Mouse (Mus musculus): ENCODE results near the gene Upk1a. TPM values are rescaled to one million over a fixed set of nuclear protein-coding genes. Genes with fewer than 3 reads are reported as not detected.

Gene Upk1a
- polyA plus RNA-seq, 1 experiment, result 2.8 TPM

DNA sequence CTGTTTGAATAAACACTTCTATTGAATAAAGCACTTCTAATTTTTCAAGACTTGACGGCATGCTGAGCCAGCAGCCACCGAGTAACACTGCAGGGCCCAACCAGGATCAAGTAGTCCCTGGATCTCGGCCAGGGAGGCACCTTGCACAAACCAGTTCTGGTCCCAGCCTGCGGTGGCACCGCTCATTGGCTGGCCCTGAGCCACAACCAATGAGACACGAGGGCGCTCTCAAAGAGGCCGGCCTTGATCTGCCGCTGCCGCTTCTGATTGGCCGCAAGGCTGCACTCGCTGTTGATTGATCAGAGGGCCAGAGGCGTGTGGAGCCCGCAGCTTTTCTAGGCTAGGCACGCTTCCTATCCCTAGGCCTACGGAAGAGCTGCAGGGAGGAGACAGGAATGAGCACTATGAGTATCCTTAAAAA lies 12.7 kb downstream of the Upk1a start:
- Histone ChIP-seq H3K9ac (ENCODE audit: low read depth, poor library complexity, severe bottlenecking) (peak overlapping the region; percentile 45), H3K27ac (ENCODE audit: insufficient read depth, low read length) (peak overlapping the region; percentile 82), H3K36me3 (ENCODE audit: control insufficient read depth, insufficient read depth, low read length, poor library complexity, severe bottlenecking) (no peaks in the 10 kb centered on the region)

DNA sequence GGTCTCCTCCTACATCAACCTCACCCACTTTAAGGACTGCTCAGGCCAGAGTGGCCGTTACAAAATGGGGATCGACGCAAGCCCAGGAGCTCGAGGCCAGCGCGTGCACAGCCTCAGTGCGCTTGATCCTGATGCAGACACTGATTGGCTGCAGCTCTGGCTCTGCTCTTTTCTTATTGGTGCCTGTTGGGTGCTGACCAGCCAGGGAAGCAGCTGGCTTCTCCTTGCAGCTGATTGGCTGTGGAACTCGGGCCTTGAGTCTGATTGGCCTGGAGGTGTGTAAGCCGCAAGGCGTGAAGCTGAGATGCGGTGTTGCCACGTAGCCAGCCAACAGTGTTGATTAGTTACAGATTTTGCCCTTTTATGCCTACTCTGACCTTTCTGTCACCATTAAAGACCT lies 13.9 kb downstream of the Upk1a start, which contains the start of gene Zbtb32:
Gene Zbtb32 (minus strand): TSS at position 124 of the 400 bp plus-strand sequence.
- peaks cover 17% of the 10 kb centered on the region for H3K4me1 ChIP-seq (ENCODE audit: control insufficient read depth, insufficient read depth, low read length)
- H3K27me3 ChIP-seq (ENCODE audit: control insufficient read depth, insufficient read depth, low read length, poor library complexity, severe bottlenecking), result no peaks in the 10 kb centered on the region
- peak within 1 kb of the TSS; percentile 41 for H3K4me3 ChIP-seq (ENCODE audit: low read depth, low read length)
- no peaks in the 10 kb centered on the region for H3K36me3 ChIP-seq (ENCODE audit: control insufficient read depth, insufficient read depth, low read length, poor library complexity, severe bottlenecking)
- no peak for TF ChIP-seq CTCF (IDR thresholded peaks at IDR 0.05; ENCODE audit: low read depth, low read length)
- TF ChIP-seq EP300 (IDR thresholded peaks at IDR 0.05; ENCODE audit: insufficient read depth, low read depth, low read length), result no peak
- TF ChIP-seq POLR2A (IDR thresholded peaks at IDR 0.05; ENCODE audit: insufficient read depth, low read length), result no peak
- peak within 1 kb of the TSS; percentile 46 for H3K27ac ChIP-seq (ENCODE audit: insufficient read depth, low read length)
- H3K9ac ChIP-seq (ENCODE audit: low read depth, poor library complexity, severe bottlenecking), result peak within 1 kb of the TSS; percentile 45; the same call in 1 of the 2 replicates
- H3K9me3 ChIP-seq (replicated peaks; ENCODE audit: control insufficient read depth, insufficient read depth, low read length, poor library complexity, severe bottlenecking), result no peaks in the 10 kb centered on the region

More for the DNA sequence above, 12.7 kb downstream of the Upk1a start:
- peak overlapping the region; percentile 41 for H3K4me3 ChIP-seq (ENCODE audit: low read depth, low read length)
- TF ChIP-seq POLR2A (IDR thresholded peaks at IDR 0.05; ENCODE audit: insufficient read depth, low read length) (no peak), EP300 (IDR thresholded peaks at IDR 0.05; ENCODE audit: insufficient read depth, low read depth, low read length) (no peak), CTCF (IDR thresholded peaks at IDR 0.05; ENCODE audit: low read depth, low read length) (no peak)
- H3K9me3 ChIP-seq (replicated peaks; ENCODE audit: control insufficient read depth, insufficient read depth, low read length, poor library complexity, severe bottlenecking), result no peaks in the 10 kb centered on the region
- H3K4me1 ChIP-seq (ENCODE audit: control insufficient read depth, insufficient read depth, low read length), result peaks cover 16% of the 10 kb centered on the region
- H3K27me3 ChIP-seq (ENCODE audit: control insufficient read depth, insufficient read depth, low read length, poor library complexity, severe bottlenecking), result no peaks in the 10 kb centered on the region

DNA sequence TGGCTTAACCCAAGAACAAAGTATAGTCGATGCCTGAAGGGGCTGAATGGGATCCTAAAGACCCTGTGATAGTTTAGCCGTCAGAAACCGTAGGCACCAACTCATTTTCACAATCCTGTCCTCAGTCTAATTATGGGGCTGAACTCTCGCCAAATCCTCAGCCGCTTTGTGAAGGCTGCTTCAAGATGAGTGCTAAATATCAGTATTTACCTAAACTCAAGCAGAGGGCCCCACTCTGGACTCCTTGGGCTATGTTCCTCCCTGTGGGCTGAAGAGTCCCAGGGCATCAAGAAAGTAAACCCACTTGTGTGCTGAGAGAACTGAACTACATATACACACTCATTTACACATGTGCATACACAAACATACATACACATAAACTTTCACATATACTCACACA lies 15.8 kb downstream of the Upk1a start:
- TF ChIP-seq CTCF (IDR thresholded peaks at IDR 0.05; ENCODE audit: low read depth, low read length), result no peak
- no peaks in the 10 kb centered on the region for H3K9me3 ChIP-seq (replicated peaks; ENCODE audit: control insufficient read depth, insufficient read depth, low read length, poor library complexity, severe bottlenecking)

DNA sequence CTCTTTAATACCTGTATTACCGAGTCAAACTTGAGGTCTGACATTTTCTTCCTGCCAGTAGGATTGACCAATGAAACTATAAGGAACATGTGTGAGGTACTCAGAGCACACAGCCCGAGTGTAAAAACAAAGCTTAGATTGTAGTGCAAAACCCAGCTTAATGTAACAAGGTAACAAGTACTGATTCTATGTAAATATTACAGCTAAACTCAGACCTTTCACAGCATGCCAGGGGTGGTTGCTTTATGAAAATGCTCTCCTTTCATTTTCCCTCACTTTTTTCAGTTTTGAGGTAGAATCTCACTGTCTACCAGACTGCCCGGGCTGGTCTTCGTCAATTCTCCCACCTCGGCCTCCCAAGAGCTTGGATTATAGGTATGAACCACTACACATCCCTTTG lies 16.6 kb downstream of the Upk1a start:
- H3K27me3 ChIP-seq (ENCODE audit: control insufficient read depth, insufficient read depth, low read length, poor library complexity, severe bottlenecking), result no peaks in the 10 kb centered on the region
- TF ChIP-seq EP300 (IDR thresholded peaks at IDR 0.05; ENCODE audit: insufficient read depth, low read depth, low read length), result no peak
- no peak for TF ChIP-seq POLR2A (IDR thresholded peaks at IDR 0.05; ENCODE audit: insufficient read depth, low read length)
- TF ChIP-seq CTCF (IDR thresholded peaks at IDR 0.05; ENCODE audit: low read depth, low read length), result no peak
- no peak overlapping the region for H3K9ac ChIP-seq (ENCODE audit: low read depth, poor library complexity, severe bottlenecking)
- no peak overlapping the region for H3K27ac ChIP-seq (ENCODE audit: insufficient read depth, low read length)
- peaks cover 9% of the 10 kb centered on the region for H3K4me1 ChIP-seq (ENCODE audit: control insufficient read depth, insufficient read depth, low read length)
- H3K9me3 ChIP-seq (replicated peaks; ENCODE audit: control insufficient read depth, insufficient read depth, low read length, poor library complexity, severe bottlenecking), result no peaks in the 10 kb centered on the region
- no peaks in the 10 kb centered on the region for H3K36me3 ChIP-seq (ENCODE audit: control insufficient read depth, insufficient read depth, low read length, poor library complexity, severe bottlenecking)
- no peak overlapping the region for H3K4me3 ChIP-seq (ENCODE audit: low read depth, low read length)

More for the DNA sequence above, 15.8 kb downstream of the Upk1a start:
- Histone ChIP-seq H3K4me3 (ENCODE audit: low read depth, low read length) (no peak overlapping the region), H3K9ac (ENCODE audit: low read depth, poor library complexity, severe bottlenecking) (no peak overlapping the region), H3K27ac (ENCODE audit: insufficient read depth, low read length) (no peak overlapping the region), H3K4me1 (ENCODE audit: control insufficient read depth, insufficient read depth, low read length) (peaks cover 9% of the 10 kb centered on the region), H3K36me3 (ENCODE audit: control insufficient read depth, insufficient read depth, low read length, poor library complexity, severe bottlenecking) (no peaks in the 10 kb centered on the region), H3K27me3 (ENCODE audit: control insufficient read depth, insufficient read depth, low read length, poor library complexity, severe bottlenecking) (no peaks in the 10 kb centered on the region)

DNA sequence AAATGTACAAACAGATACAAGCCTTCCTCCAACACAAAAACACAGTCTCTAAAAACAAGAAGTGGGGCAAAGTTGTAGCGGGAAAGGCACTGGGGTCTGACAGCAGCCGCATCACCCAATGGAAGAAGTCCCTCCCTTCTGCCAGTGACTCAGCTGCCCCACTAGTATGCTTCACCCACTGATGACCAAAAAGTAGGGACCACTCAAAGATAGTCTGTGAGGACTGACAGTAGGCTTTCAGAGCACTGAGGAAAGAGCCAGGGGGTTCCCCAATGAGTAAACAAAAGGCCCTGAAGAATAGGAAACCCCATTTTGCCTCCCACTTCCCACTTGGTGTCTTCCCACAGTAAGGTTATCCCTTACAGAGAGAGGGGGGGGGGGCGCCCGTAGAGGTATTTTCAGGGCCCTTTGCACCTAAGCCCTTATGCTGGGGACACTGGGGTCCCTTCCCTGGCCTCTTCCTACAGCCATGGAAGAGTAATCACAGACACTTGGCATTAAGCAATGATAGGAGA lies 18.1 kb downstream of the Upk1a start:
- Histone ChIP-seq H3K27ac (ENCODE audit: insufficient read depth, low read length) (no peak overlapping the region), H3K4me1 (ENCODE audit: control insufficient read depth, insufficient read depth, low read length) (peaks cover 9% of the 10 kb centered on the region), H3K4me3 (ENCODE audit: low read depth, low read length) (no peak overlapping the region), H3K9me3 (replicated peaks; ENCODE audit: control insufficient read depth, insufficient read depth, low read length, poor library complexity, severe bottlenecking) (no peaks in the 10 kb centered on the region), H3K9ac (ENCODE audit: low read depth, poor library complexity, severe bottlenecking) (no peak overlapping the region), H3K36me3 (ENCODE audit: control insufficient read depth, insufficient read depth, low read length, poor library complexity, severe bottlenecking) (no peaks in the 10 kb centered on the region), H3K27me3 (ENCODE audit: control insufficient read depth, insufficient read depth, low read length, poor library complexity, severe bottlenecking) (no peaks in the 10 kb centered on the region)
- TF ChIP-seq EP300 (IDR thresholded peaks at IDR 0.05; ENCODE audit: insufficient read depth, low read depth, low read length) (no peak), CTCF (IDR thresholded peaks at IDR 0.05; ENCODE audit: low read depth, low read length) (no peak), POLR2A (IDR thresholded peaks at IDR 0.05; ENCODE audit: insufficient read depth, low read length) (no peak)

DNA sequence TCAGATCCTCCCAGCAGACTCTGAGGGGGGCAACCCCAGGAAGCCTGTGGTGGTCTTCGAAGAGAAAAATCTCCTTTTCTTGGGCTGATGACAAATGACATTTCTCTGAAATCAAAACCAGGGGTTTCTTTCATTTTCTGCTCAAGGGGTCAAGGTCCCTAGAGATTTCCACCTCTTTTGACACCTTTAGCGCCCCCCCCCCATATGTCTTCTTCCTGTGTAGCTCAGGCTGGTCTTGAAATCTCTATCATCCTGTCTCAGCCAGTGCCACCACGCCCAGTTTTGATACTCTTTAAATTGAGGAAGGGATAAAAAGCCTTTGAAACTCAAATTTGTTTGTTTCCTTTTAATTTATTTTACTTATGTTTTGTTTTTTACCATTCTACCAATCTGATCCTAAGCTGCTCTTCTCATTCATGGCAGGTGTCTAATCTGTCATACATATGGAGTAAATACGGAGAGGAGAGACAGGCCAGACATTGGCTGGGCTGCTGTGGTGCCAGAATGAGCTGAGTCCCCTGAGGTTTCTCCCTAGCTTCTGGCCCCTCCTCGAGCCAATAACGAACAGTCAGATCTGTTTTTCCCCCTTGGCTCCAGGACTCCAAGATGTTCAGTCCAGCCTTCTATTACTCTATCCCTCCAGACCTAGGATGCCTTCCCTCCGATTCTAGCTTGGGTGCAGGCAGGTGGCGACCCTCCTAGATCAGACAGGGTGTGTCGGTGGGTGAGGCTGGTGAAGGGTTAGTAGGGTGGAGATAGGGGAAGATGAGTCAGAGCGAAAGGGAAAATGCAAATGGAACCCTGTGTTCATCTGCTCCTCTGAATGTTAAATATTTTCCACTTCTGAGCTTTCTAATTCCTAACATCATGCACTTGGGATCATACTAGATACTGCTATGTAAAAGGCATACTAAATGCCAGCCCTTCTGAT lies 18.8 kb downstream of the Upk1a start:
- TF ChIP-seq POLR2A (IDR thresholded peaks at IDR 0.05; ENCODE audit: insufficient read depth, low read length), result no peak
- TF ChIP-seq CTCF (IDR thresholded peaks at IDR 0.05; ENCODE audit: low read depth, low read length), result no peak
- no peak for TF ChIP-seq EP300 (IDR thresholded peaks at IDR 0.05; ENCODE audit: insufficient read depth, low read depth, low read length)
- no peak overlapping the region for H3K27ac ChIP-seq (ENCODE audit: insufficient read depth, low read length)
- peaks cover 9% of the 10 kb centered on the region for H3K4me1 ChIP-seq (ENCODE audit: control insufficient read depth, insufficient read depth, low read length)
- no peak overlapping the region for H3K4me3 ChIP-seq (ENCODE audit: low read depth, low read length)
- no peak overlapping the region for H3K9ac ChIP-seq (ENCODE audit: low read depth, poor library complexity, severe bottlenecking)
- no peaks in the 10 kb centered on the region for H3K9me3 ChIP-seq (replicated peaks; ENCODE audit: control insufficient read depth, insufficient read depth, low read length, poor library complexity, severe bottlenecking)
- H3K27me3 ChIP-seq (ENCODE audit: control insufficient read depth, insufficient read depth, low read length, poor library complexity, severe bottlenecking), result no peaks in the 10 kb centered on the region
- H3K36me3 ChIP-seq (ENCODE audit: control insufficient read depth, insufficient read depth, low read length, poor library complexity, severe bottlenecking), result no peaks in the 10 kb centered on the region

Measured in ES-Bruce4 (cell line).